Mouse (Mus musculus) CD8-positive naive resting alpha-beta T cell, adult 2 months (primary cell): ENCODE measurements around the gene Pdzd7.
"Not testable (repeated sequence)": the region's sequence is repeated elsewhere in the genome, so short reads cannot be mapped to it uniquely, and the experiment has no call there.

Experiments used
- DNase-seq, 2 experiments: peaks; one replicate each; pipeline ENCODE4 v3.0.0; 2022; ENCODE audit warnings: low read depth in 2 of 2, low spot score in 2 of 2

The Pdzd7 gene

DNA sequence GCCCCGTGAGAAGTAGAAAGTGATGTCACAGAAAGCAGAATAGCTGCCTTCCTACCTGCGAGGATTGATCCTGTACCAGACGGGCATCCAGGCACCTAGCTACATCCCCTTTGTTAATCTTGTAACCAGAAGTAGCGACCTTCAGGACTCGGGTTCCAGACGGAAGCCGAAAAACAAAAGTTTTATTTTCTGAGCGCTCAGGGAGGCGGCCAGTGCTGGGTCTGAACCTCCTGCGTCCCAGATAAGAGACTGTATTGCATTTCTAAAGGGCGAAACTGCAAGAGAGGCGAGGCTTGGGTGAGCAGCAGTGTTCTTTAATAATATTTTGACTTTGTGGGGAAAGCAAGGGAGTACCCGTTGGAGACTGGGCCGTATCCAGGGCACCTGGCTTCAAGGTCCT lies 13.3 kb upstream of the Pdzd7 start:
- DNase-seq, result no peak

DNA sequence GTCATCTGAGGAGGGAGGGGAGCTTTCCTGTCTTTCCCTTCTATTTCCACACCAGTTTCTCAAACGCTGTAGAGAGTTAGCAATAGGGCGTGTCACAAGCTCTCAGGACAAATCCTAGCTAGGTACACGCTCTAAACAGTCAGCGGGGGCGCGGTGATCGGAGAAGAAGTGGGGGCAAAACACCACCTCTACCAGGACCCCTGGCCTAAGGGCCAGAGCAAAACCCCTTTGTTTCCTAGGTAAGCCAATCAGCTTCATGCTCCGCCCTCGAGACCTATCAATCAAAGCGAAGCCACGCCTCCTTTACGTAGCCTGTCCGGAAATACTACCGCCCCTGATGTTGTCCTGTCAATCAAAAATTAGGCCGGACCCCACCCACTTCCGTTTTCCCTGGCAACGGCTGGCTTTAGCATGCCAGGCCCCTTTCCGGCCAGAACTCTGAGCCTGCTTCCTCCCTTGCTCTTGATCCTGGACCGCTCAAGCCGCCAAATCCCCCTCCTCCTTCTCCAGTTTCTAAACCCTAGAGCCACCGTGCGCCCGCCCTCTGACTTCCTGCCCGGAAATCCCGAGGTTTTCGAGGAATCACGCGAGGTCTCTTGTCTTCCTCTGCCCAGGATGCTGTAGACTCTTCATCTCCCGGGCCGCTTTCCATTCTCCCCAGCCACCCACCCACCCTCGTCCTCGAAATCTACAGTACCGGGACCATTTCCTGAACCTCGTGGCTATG lies 12.8 kb upstream of the Pdzd7 start:
- peak; percentile 71 to 82 for DNase-seq

DNA sequence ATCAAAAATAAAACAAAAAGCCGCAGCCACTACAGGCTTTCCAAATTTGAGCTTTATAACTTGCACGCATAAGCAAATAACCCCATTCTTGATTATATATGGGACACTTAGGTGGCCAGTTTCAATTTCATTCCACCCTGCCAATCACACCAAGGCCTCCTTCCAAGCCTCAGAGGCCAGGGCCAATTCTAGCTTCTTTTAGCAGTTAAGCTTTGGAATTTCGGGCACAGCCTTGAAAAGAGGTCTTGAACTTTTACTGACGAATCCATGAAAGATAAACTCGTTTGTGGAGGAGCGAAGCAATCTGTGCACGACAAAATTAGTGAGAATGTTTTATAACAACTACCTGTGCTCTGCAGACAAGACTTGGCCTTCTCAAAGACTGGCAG lies 12.2 kb upstream of the Pdzd7 start:
- DNase-seq, result no peak

DNA sequence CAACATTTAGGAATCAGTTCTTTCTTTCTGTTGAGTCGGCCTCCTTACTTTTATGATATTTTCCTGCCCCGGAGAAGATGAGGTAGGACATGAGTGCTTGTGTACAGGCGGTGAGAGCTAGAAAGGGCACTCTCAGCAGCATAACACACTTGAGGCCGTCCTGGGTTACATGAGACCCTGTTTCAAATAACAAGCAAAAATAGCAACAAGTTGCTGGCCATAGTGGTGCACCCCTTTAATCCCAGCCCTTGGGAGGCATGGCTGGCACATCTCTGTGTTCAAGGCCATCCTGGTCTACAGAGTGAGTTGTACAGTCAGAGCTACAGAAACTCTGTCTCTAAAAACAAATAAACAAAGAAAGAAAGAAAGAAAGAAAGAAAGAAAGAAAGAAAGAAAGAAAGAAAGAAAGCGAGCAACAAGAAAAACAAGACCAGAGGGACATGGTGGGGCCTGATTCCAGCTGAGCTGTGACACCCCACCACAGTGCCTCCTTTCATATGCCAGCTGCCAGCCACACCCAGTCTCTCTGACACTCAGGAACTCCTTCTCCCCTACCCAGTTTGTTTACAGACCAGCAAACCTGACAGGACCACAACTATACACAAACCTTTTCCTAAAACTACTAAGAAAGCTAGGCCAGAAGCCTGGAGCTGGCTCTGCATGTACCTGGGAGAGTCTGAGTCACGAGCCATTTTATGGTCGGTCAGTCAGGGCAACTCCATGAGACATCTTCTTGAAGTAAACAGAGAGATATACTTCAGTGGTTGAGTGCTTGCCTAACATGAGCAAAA lies 11.6 kb upstream of the Pdzd7 start:
- no peak for DNase-seq

DNA sequence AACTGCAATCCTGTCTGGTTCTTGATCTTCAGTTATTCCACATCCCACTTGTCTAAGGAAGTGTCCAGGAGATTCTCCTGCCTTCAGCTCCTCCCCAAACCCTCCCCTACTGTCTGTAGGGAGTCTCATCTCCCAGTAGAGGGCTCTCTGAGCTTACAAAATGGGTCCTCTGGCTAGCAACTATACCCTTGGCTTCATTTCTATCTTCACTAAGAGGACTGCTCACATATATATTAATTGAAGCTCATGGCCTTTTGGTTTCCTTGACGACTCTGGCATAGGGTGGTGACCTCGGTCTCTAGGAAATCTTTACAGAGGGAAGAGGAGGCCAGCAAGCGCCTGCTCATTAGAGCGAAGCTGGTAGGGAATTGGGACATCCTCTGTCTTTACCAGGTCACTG lies 10.8 kb upstream of the Pdzd7 start:
- DNase-seq, result no peak

DNA sequence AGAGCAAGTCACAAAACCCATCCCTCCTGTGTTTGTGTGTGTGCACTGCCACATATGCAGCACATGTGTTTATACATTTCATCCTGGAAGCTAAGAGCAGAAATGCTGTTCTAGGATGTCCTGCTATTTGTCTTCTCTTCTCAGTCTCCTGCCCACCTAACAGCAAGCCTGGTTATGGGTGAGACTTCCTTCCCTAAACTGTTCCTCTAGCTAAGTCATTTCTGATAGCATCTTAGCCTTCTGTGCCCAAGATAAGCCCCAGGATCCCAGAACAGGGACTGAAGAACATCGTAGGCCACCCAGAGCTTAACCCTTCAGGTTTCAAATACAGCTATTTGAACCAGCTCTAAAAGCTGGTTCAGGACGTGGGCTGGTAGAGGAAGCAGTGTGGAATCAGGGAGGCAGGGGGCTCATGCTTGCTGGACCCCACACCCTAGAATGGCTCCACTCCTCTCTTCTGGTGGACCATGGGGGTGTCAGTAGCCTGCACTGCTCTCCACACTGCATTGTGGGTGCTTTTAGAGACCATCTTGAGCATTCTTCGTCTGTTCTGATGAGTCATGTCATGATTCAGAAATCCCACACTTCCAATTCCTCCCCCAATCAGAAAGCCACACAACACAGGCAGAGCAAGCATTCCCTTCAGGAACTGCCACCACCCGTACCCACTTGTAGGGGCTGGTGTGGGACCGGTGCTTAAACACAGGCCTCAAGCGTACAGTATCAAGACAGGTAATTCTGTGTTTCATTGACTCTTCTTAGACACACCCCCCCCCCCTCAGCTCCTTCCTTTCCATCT lies 9.6 kb upstream of the Pdzd7 start:
- no peak for DNase-seq

- DNase-seq, result no peak
Observed at GRCm38 (mm10) chr19:45053451-45053850, 7.9 kb upstream of the Pdzd7 start.

DNA sequence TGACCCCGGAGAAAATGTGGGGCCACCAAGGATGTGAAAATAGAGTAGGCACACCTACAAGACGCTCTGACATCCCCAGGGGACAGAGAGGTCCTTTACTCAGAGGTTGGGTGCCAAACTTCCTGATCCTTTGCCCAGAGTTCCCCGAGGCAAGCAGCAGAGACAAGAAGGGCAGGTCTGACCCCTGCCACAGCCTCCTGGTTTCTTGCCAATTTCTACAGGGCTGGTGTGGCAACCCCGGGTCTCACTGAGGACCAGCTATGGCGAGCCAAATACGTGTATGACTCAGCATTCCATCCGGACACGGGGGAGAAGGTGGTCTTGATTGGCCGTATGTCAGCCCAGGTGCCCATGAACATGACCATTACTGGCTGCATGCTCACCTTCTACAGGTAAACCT lies 4.0 kb upstream of the Pdzd7 start:
- DNase-seq, result no peak

DNA sequence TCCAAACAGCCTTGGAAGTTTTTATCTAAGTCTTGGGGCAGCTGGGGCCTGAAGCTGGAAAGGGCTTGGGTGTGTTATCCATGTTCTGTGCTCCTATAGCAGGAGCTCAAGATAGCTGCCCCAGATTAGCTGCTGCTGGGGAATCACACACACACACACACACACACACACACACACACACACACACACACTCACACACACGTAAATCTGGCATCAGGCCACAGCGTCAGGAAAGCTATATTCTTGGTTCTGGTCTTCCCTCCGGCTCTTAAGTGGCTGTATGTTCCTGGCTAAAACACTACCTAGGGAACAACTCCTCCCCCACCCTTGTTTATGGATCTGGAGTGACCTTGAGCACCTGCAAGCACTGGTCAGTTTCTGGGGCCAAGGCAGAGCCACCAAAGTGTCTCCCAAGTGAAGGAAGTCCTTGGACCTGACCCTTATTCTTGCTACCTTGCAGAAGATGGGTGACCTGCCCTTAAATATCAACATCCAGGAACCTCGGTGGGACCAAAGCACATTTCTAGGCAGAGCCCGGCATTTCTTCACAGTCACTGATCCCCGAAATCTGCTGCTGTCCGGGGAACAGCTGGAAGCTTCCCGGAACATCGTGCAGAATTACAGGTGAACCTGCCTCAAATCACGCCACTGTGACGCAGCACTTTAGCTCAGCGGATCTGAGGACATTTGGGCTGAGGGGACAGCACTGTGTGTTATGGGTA lies 3.3 kb upstream of the Pdzd7 start:
- no peak for DNase-seq

DNA sequence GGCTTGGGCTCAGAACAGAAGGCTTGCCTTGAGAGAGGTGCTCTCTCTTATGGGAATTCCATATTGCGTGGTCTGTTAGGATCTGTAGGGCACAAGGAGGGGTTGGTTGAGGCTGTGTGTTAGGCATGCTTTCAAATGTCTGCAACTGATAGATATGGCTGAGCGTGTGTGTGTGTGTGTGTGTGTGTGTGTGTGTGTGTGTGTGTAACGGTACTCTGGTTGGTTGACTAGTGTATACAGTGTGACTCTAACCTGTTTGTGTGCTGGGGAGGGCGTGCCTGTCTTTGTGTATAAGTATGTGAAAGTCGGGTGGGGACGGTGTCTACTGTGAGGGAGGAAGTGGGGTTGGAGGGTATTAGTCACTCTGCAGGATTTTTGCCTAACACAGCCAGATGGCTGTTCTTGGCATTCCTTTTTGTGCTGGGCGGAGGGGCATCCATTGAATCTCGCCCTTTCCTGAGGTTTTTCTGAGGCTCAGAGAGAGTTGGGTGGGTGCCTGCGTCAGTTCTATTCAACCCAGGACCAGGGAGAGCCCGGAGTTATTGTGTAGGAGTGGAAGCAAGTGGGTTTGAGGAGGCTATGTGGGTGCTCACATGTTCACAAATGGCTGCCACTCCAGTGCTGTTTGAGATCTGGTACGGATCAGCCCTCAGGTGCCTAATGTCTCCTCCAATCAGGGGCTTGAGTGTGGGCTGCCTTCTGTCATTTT lies 2.6 kb upstream of the Pdzd7 start:
- peak; percentile 64 to 72 for DNase-seq

DNA sequence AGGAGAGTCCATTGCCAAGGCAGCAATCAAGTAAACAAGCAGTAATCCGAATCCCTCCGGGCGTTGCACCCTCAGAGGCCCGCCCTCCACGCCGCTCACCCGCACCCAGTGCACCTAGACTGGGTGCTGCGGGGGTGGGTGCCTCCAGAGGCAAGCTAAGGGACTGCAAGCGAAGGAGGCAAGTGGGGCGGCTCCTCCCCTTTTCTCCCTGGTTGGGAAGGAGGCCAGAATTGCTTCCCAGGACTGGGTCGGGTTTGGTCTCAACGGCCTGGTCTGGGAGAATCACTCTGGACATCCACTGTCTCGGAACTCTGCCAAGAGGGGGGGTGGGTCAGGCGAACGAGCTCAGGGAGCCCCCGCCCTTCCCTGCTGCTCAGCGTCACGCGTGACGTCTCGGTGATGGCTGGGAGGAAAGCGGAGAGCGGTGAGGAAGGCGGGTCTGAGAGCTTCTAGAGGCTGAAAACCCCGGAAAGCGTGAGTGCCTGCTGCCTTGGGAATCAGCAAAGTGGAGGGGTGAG lies 2.0 kb upstream of the Pdzd7 start, which contains the start of gene Sfxn3:
Gene Sfxn3 (plus strand): TSS at position 87 of the 518 bp plus-strand sequence.
- peak; percentile 81 to 90 for DNase-seq

DNA sequence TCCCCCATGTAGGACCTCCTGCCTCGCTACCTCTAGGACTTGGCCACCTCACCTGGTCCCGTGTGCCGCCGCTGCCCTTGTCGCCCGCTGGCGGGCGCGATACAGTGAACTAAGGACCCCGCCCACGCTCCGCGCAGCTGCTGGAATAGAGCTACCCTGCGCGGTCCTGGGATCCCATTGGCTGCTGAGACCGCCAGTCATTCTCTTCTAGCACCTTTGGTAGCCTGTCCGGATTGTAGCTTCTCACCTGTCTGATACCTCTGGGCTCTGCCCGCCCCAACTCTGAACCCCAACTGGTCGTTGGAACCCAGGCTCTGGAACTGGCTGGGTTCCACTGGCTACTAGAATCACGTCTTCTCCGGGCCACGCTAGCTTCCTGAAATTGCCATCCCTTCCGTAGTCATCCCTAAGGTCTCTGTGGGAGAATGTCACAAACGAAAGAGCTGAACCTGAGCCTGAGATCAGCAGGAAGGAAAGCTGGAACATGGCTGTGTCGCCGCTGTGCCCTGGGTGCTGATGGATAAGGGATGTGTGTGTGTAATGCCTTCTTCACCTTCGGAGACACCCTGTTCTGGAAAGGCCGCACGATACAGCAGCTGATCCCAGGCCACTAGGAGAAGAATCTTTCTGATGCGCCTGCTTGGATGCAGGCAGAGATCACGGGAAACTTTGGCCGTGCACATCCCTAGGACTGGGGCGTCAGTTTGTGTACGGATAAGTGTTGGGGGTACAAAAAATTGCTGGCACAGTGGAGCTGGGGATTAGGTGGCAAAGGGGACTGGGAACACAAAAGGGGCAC lies 1.2 kb upstream of the Pdzd7 start:
- peak in 1 of 2 experiments; percentile 42 for DNase-seq

GRCm38 (mm10) chr19:45045236-45045635 lies 281 bp downstream of the Pdzd7 start:
- DNase-seq, result no peak

GRCm38 (mm10) chr19:45044389-45044927 lies 1.1 kb downstream of the Pdzd7 start:
- DNase-seq, result no peak

- DNase-seq, result no peak
Observed at GRCm38 (mm10) chr19:45040214-45040613, 5.3 kb downstream of the Pdzd7 start.

DNA sequence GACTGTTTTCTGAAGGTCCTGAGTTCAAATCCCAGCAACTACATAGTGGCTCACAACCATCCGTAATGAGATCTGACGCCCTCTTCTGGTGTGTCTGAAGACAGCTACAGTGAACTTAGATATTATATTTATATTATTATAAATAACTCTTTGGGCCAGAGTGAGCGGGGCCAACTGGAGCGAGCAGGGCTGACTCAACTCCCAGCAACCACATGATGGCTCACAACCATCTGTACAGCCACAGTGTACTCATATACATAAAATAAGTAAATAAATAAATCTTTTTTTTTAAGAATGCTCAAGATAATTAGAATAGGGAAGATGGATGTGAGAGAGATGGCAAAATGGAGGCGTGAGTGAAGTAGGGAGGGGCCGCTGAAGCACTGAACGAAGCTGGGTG lies 7.3 kb downstream of the Pdzd7 start:
- DNase-seq, result not testable (repeated sequence)

DNA sequence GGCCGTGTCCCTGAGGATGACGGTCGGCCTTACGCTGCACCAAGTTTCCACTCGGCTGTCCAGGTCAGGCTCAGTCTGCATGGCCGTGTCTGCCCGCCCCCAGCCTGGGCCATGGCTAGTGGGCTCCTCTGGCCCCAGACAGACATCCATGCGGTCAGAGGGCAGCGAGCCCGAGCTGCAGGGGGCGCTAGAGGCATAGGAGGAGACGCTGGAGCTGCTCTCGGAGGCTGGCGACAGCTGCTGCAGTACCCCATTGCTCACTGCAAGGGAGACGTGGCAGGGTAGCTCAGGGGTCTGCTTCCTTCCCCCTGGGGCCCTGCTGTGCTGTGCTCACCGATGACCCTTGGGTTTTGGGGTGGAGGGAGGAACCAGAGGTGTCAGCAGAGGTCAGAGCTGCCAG lies 8.7 kb downstream of the Pdzd7 start:
- DNase-seq, result no peak

DNA sequence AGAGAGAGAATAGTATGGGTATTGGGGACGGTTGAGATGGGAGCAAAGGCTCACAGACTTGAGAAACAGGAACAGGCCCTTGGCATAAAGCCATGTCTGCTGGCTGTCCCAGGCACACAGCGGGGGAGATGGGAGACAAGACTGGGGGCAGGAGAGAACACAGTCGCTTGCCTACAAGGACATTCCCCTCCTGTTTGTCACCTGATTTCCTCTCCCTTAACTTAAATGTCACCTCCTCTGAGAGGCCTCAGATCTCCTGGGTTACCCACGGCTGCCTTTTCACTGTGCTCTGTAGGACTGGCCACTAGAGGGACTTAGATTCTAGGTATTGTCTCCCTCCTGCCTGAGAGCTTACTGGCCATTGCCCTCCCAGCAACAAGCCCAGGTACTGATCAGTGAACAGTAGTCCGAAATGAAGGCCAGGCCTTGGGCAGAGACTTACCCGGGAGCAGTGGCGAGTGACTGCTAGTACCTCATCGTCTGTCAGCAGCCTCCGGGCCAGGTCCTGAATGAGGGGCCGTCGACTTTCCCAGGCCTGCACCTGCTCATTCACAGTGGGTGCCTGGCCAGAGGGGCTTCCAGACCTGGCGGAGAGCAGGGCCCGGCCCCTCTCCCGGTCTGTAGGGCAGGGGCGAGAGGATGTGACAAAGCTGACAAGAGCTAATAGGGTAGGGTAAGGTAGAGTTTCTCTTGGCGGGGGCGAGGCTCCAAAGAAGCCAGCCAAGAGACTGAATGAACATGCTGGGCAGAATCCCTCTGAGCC lies 12.8 kb downstream of the Pdzd7 start:
- DNase-seq, result no peak
